Mouse (Mus musculus) neural tube, embryonic 15.5 days (tissue): Measurements from ENCODE around the gene Cst6. TPM values are rescaled to one million over a fixed set of nuclear protein-coding genes. Genes with fewer than 3 reads are reported as not detected.
A peak's percentile ranks its signal among the peaks of the same experiment; 100 is the strongest.

ENCODE experiments used
- ATAC-seq: fragments of 200-750 bp; cut with Nextera tagmentation; 2 replicates; pipeline ENCODE4 v1.8.0; 2017; ENCODE audit warnings: mild to moderate bottlenecking, moderate TSS enrichment, moderate library complexity; ENCODE audit not compliant: low FRiP score
- H3K27ac ChIP-seq: fragments of 300-500 bp; sonication (generic); replicated peaks from 2 replicates; pipeline ENCODE4 v1.5.1; 2015; ENCODE audit warnings: mild to moderate bottlenecking, inconsistent platforms
- H3K27me3 ChIP-seq: fragments of 300-500 bp; sonication (generic); replicated peaks from 2 replicates; pipeline ENCODE4 v1.6.1; 2015; ENCODE audit warnings: inconsistent platforms
- H3K36me3 ChIP-seq: fragments of 300-500 bp; sonication (generic); 2 replicates; pipeline ENCODE4 v1.6.1; 2015; ENCODE audit warnings: inconsistent platforms
- H3K4me1 ChIP-seq: fragments of 300-500 bp; sonication (generic); 2 replicates; pipeline ENCODE4 v1.6.1; 2015; ENCODE audit warnings: inconsistent platforms
- H3K4me2 ChIP-seq: fragments of 300-500 bp; sonication (generic); 2 replicates; pipeline ENCODE4 v1.6.1; 2015; ENCODE audit warnings: inconsistent platforms, mild to moderate bottlenecking, moderate library complexity
- H3K4me3 ChIP-seq: fragments of 300-500 bp; sonication (generic); replicated peaks from 2 replicates; pipeline ENCODE4 v1.5.1; 2015; ENCODE audit warnings: mild to moderate bottlenecking, inconsistent platforms
- H3K9ac ChIP-seq: fragments of 300-500 bp; sonication (generic); replicated peaks from 2 replicates; pipeline ENCODE4 v1.6.1; 2015; ENCODE audit warnings: mild to moderate bottlenecking, inconsistent platforms
- H3K9me3 ChIP-seq: fragments of 300-500 bp; sonication (generic); replicated peaks from 2 replicates; pipeline ENCODE4 v1.6.1; 2016; ENCODE audit warnings: inconsistent platforms
- whole genome bisulfite sequencing: fragments of 180-500 bp; shearing (Covaris S2); methylation state at CpG from one replicate; pipeline ENCODE4 v1.1.7; 2015; ENCODE audit warnings: mixed read lengths; 5-methylcytosine and 5-hydroxymethylcytosine counted together
- polyA plus RNA-seq: library from polyadenylated mRNA; unstranded; fragments of >200 nt; fragmentation: Nextera tagmentation; extraction: Ambion mirVana; gene quantifications from 2 replicates; pipeline ENCODE4 v1.2.1, GENCODE M21; 2015

Cst6 gene
- polyA plus RNA-seq, 1 experiment from 2014 or later = 8.0 TPM

- Histone ChIP-seq H3K4me3 (peak overlapping the region; percentile 39), H3K9ac (peak overlapping the region; percentile 57), H3K4me1 (peaks cover 6% of the 10 kb centered on the region), H3K27ac (no peak overlapping the region), H3K27me3 (no peaks in the 10 kb centered on the region; the same call in 1 of the 2 replicates), H3K4me2 (peak overlapping the region; percentile 79), H3K9me3 (no peaks in the 10 kb centered on the region), H3K36me3 (no peaks in the 10 kb centered on the region)
- whole genome bisulfite sequencing = 4% methylated on average over 34 of the region's 34 CpGs
- no peak; the same call in 1 of the 2 replicates for ATAC-seq
These were observed 560 bp downstream of the Cst6 start for GRCm38 (mm10) chr19:5348526-5349501.

GRCm38 (mm10) chr19:5348064-5348463 lies 1.3 kb downstream of the Cst6 start:
- H3K4me1 ChIP-seq = peaks cover 6% of the 10 kb centered on the region
- WGBS = 81% methylated on average over 6 of the region's 6 CpGs
- no peaks in the 10 kb centered on the region; the same call in 1 of the 2 replicates for H3K27me3 ChIP-seq
- H3K9ac ChIP-seq = no peak overlapping the region
- H3K9me3 ChIP-seq = no peaks in the 10 kb centered on the region
- no peak overlapping the region for H3K4me2 ChIP-seq
- H3K27ac ChIP-seq = no peak overlapping the region
- ATAC-seq = no peak
- no peak overlapping the region for H3K4me3 ChIP-seq
- H3K36me3 ChIP-seq = no peaks in the 10 kb centered on the region

- H3K36me3 ChIP-seq = no peaks in the 10 kb centered on the region
- ATAC-seq = no peak
- H3K27me3 ChIP-seq = no peaks in the 10 kb centered on the region; the same call in 1 of the 2 replicates
- no peak overlapping the region for H3K27ac ChIP-seq
- H3K4me1 ChIP-seq = peaks cover 6% of the 10 kb centered on the region
- H3K9ac ChIP-seq = no peak overlapping the region
- WGBS = 76% methylated on average over 6 of the region's 6 CpGs
- no peaks in the 10 kb centered on the region for H3K9me3 ChIP-seq
- H3K4me3 ChIP-seq = no peak overlapping the region
- no peak overlapping the region for H3K4me2 ChIP-seq
These were observed 3.9 kb downstream of the Cst6 start for GRCm38 (mm10) chr19:5345297-5346131.

- H3K4me2 ChIP-seq = no peak overlapping the region
- no peak overlapping the region for H3K4me3 ChIP-seq
- no peaks in the 10 kb centered on the region for H3K36me3 ChIP-seq
- H3K27me3 ChIP-seq = no peaks in the 10 kb centered on the region
- H3K4me1 ChIP-seq = no peaks in the 10 kb centered on the region
- no peak overlapping the region for H3K27ac ChIP-seq
- ATAC-seq = no peak
- no peaks in the 10 kb centered on the region for H3K9me3 ChIP-seq
- WGBS = 87% methylated on average over 7 of the region's 7 CpGs
- H3K9ac ChIP-seq = no peak overlapping the region
These were observed 8.0 kb downstream of the Cst6 start for GRCm38 (mm10) chr19:5341360-5341759.

GRCm38 (mm10) chr19:5337975-5338374 lies 11.4 kb downstream of the Cst6 start:
- Histone ChIP-seq H3K4me3 (no peak overlapping the region), H3K27me3 (no peaks in the 10 kb centered on the region), H3K4me2 (no peak overlapping the region), H3K4me1 (no peaks in the 10 kb centered on the region), H3K27ac (no peak overlapping the region), H3K9me3 (no peaks in the 10 kb centered on the region), H3K9ac (no peak overlapping the region), H3K36me3 (no peaks in the 10 kb centered on the region)
- no peak for ATAC-seq
- 23% methylated on average over 5 of the region's 5 CpGs for WGBS

- no peak for ATAC-seq
- Histone ChIP-seq H3K9me3 (no peaks in the 10 kb centered on the region), H3K27ac (no peak within 1 kb of the TSS), H3K36me3 (no peaks in the 10 kb centered on the region), H3K4me1 (no peaks in the 10 kb centered on the region), H3K9ac (no peak within 1 kb of the TSS), H3K4me3 (no peak within 1 kb of the TSS), H3K27me3 (no peaks in the 10 kb centered on the region), H3K4me2 (no peak within 1 kb of the TSS)
- 88% methylated on average over 6 of the region's 6 CpGs for WGBS
These were observed 13.9 kb downstream of the Cst6 start, which contains the start of gene Catsper1 for GRCm38 (mm10) chr19:5335441-5335840. Catsper1 (plus strand) TSS chr19:5335741.

GRCm38 (mm10) chr19:5334741-5335140 lies 14.6 kb downstream of the Cst6 start:
- H3K4me1 ChIP-seq = no peaks in the 10 kb centered on the region
- no peak overlapping the region for H3K9ac ChIP-seq
- no peak overlapping the region for H3K4me3 ChIP-seq
- no peaks in the 10 kb centered on the region for H3K36me3 ChIP-seq
- ATAC-seq = no peak
- H3K27ac ChIP-seq = no peak overlapping the region
- no peaks in the 10 kb centered on the region for H3K27me3 ChIP-seq
- 75% methylated on average over 5 of the region's 5 CpGs for WGBS
- no peak overlapping the region for H3K4me2 ChIP-seq
- H3K9me3 ChIP-seq = no peaks in the 10 kb centered on the region

- H3K4me3 ChIP-seq = no peak overlapping the region
- H3K36me3 ChIP-seq = no peaks in the 10 kb centered on the region
- 78% methylated on average over 19 of the region's 19 CpGs for WGBS
- no peak overlapping the region for H3K27ac ChIP-seq
- no peak overlapping the region for H3K4me2 ChIP-seq
- H3K4me1 ChIP-seq = no peaks in the 10 kb centered on the region
- ATAC-seq = no peak
- no peaks in the 10 kb centered on the region for H3K9me3 ChIP-seq
- H3K9ac ChIP-seq = no peak overlapping the region
- H3K27me3 ChIP-seq = no peaks in the 10 kb centered on the region
These were observed 21.4 kb downstream of the Cst6 start for GRCm38 (mm10) chr19:5327970-5328369.

GRCm38 (mm10) chr19:5323801-5324200 lies 25.6 kb downstream of the Cst6 start:
- no peak for ATAC-seq
- 58% methylated on average over 17 of the region's 17 CpGs for WGBS
- no peak overlapping the region for H3K27ac ChIP-seq
- H3K4me1 ChIP-seq = no peaks in the 10 kb centered on the region
- no peaks in the 10 kb centered on the region for H3K36me3 ChIP-seq
- H3K9ac ChIP-seq = no peak overlapping the region
- H3K4me3 ChIP-seq = no peak overlapping the region
- H3K4me2 ChIP-seq = no peak overlapping the region
- no peaks in the 10 kb centered on the region for H3K9me3 ChIP-seq
- H3K27me3 ChIP-seq = no peaks in the 10 kb centered on the region

- WGBS = 90% methylated on average over 8 of the region's 8 CpGs
- H3K9ac ChIP-seq = no peak overlapping the region
- H3K4me2 ChIP-seq = no peak overlapping the region
- H3K36me3 ChIP-seq = peaks cover 4% of the 10 kb centered on the region; the same call in 1 of the 2 replicates
- no peak overlapping the region for H3K27ac ChIP-seq
- ATAC-seq = no peak
- no peaks in the 10 kb centered on the region for H3K9me3 ChIP-seq
- H3K4me1 ChIP-seq = no peaks in the 10 kb centered on the region
- H3K4me3 ChIP-seq = no peak overlapping the region
- H3K27me3 ChIP-seq = no peaks in the 10 kb centered on the region
These were observed 36.2 kb downstream of the Cst6 start for GRCm38 (mm10) chr19:5313189-5313588.

- 83% methylated on average over 7 of the region's 7 CpGs for WGBS
- H3K4me2 ChIP-seq = no peak overlapping the region
- no peak for ATAC-seq
- no peak overlapping the region for H3K4me3 ChIP-seq
- H3K9me3 ChIP-seq = no peaks in the 10 kb centered on the region
- H3K36me3 ChIP-seq = peaks cover 41% of the 10 kb centered on the region
- no peaks in the 10 kb centered on the region for H3K4me1 ChIP-seq
- no peaks in the 10 kb centered on the region for H3K27me3 ChIP-seq
- H3K27ac ChIP-seq = no peak overlapping the region
- H3K9ac ChIP-seq = no peak overlapping the region
These were observed 40.3 kb downstream of the Cst6 start for GRCm38 (mm10) chr19:5309025-5309424.
